Mouse (Mus musculus) limb, embryonic 14.5 days (tissue): Measurements from ENCODE around the gene E2f2. TPM values are rescaled to one million over a fixed set of nuclear protein-coding genes. Genes with fewer than 3 reads are reported as not detected.

Experiments used
- ATAC-seq: fragments of 200-750 bp; cut with Nextera tagmentation; 2 replicates; pipeline ENCODE4 v1.8.0; 2017; ENCODE audit warnings: low read depth, moderate number of reproducible peaks, moderate TSS enrichment; ENCODE audit not compliant: low FRiP score
- DNase-seq: peaks from one replicate; pipeline ENCODE4 v3.0.0-alpha.2; 2015; ENCODE audit warnings: low spot score
- H3K27ac ChIP-seq: fragments of 300-500 bp; sonication (generic); replicated peaks from 2 replicates; pipeline ENCODE4 v1.5.1; 2014; ENCODE audit warnings: low read depth, mild to moderate bottlenecking, low read length, moderate library complexity, mixed read lengths
- H3K27me3 ChIP-seq: fragments of 300-500 bp; sonication (generic); 2 replicates; pipeline ENCODE4 v1.6.1; 2014; ENCODE audit warnings: low read length, mixed read lengths; ENCODE audit not compliant: control insufficient read depth, insufficient read depth
- H3K36me3 ChIP-seq: fragments of 300-500 bp; sonication (generic); 2 replicates; pipeline ENCODE4 v1.6.1; 2014; ENCODE audit warnings: mild to moderate bottlenecking, low read length, moderate library complexity, mixed read lengths; ENCODE audit not compliant: control insufficient read depth, insufficient read depth
- H3K4me1 ChIP-seq: fragments of 300-500 bp; sonication (generic); 2 replicates; pipeline ENCODE4 v1.6.1; 2014; ENCODE audit warnings: antibody characterized with exemption, low read length, mixed read lengths; ENCODE audit not compliant: control insufficient read depth, insufficient read depth
- H3K4me2 ChIP-seq: fragments of 300-500 bp; sonication (generic); replicated peaks from 2 replicates; pipeline ENCODE4 v1.6.1; 2014; ENCODE audit warnings: low read depth, mild to moderate bottlenecking, low read length, moderate library complexity; ENCODE audit not compliant: severe bottlenecking
- H3K4me3 ChIP-seq: fragments of 300-500 bp; sonication (generic); replicated peaks from 2 replicates; pipeline ENCODE4 v1.5.1; 2014; ENCODE audit warnings: low read length
- H3K9ac ChIP-seq: fragments of 300-500 bp; sonication (generic); 2 replicates; pipeline ENCODE4 v1.6.1; 2014; ENCODE audit warnings: mild to moderate bottlenecking, low read depth, low read length, moderate library complexity; ENCODE audit not compliant: severe bottlenecking
- H3K9me3 ChIP-seq: fragments of 300-500 bp; sonication (generic); 2 replicates; pipeline ENCODE4 v1.6.1; 2016; ENCODE audit warnings: low read length; ENCODE audit not compliant: control insufficient read depth
- POLR2A ChIP-seq: fragments of 200-500 bp; IDR thresholded peaks from 2 replicates; pipeline ENCODE4 v1.8.0; 2012; ENCODE audit warnings: inconsistent platforms, mild to moderate bottlenecking, moderate library complexity, borderline replicate concordance; ENCODE audit not compliant: insufficient read depth, insufficient read length; ENCODE audit errors: extremely low read depth
- WGBS: fragments of 180-500 bp; shearing (Covaris S2); extraction: QIAGEN DNeasy Blood & Tissue Kit; methylation state at CpG from one replicate; pipeline ENCODE4 v1.1.7; 2014; 5-methylcytosine and 5-hydroxymethylcytosine counted together
- polyA plus RNA-seq, 2 experiments: library from polyadenylated mRNA; depleted of rRNA in 1 of 2; stranded (reverse) in 1 of 2; unstranded in 1 of 2; fragments of >200 nt; fragmentation: Nextera tagmentation in 1 of 2; extraction: Ambion mirVana in 1 of 2; gene quantifications; 2 replicates each; pipeline versions ENCODE4 v1.2.1 to v1.2.3; 2012 to 2014

The E2f2 gene
- polyA plus RNA-seq, 2 experiments = 6.8 to 8.9 TPM

- peaks cover 18% of the 10 kb centered on the region for H3K4me1 ChIP-seq
- no peak for DNase-seq
- H3K4me2 ChIP-seq = no peak overlapping the region
- no peak overlapping the region for H3K9ac ChIP-seq
- peaks cover 13% of the 10 kb centered on the region for H3K36me3 ChIP-seq
- no peak overlapping the region for H3K4me3 ChIP-seq
- no peak overlapping the region for H3K27ac ChIP-seq
- ATAC-seq = no peak
- no peak for TF ChIP-seq POLR2A
- H3K9me3 ChIP-seq = no peaks in the 10 kb centered on the region
- H3K27me3 ChIP-seq = no peaks in the 10 kb centered on the region
- WGBS = 61% methylated on average over 4 of the region's 5 CpGs
Measured at GRCm38 (mm10) chr4:136224240-136224559, 52.0 kb downstream of the E2f2 start.

- Histone ChIP-seq H3K27me3 (no peaks in the 10 kb centered on the region), H3K4me1 (peaks cover 12% of the 10 kb centered on the region; the same call in 1 of the 2 replicates), H3K27ac (no peak overlapping the region), H3K4me2 (no peak overlapping the region), H3K36me3 (peaks cover 17% of the 10 kb centered on the region), H3K4me3 (no peak overlapping the region), H3K9me3 (no peaks in the 10 kb centered on the region), H3K9ac (no peak overlapping the region)
- DNase-seq = no peak
- 82% methylated on average over 23 of the region's 23 CpGs for WGBS
- ATAC-seq = no peak
- TF ChIP-seq POLR2A = no peak
Measured at GRCm38 (mm10) chr4:136224677-136225460, 52.7 kb downstream of the E2f2 start.

- DNase-seq (no peak), ATAC-seq (no peak)
- no peaks in the 10 kb centered on the region for H3K27me3 ChIP-seq
- H3K4me2 ChIP-seq = no peak overlapping the region
- no peak for TF ChIP-seq POLR2A
- H3K4me1 ChIP-seq = peaks cover 3% of the 10 kb centered on the region; the same call in 1 of the 2 replicates
- H3K9me3 ChIP-seq = no peaks in the 10 kb centered on the region
- H3K9ac ChIP-seq = no peak overlapping the region
- H3K36me3 ChIP-seq = peaks cover 17% of the 10 kb centered on the region
- H3K27ac ChIP-seq = no peak overlapping the region
- 69% methylated on average over 7 of the region's 7 CpGs for WGBS
- no peak overlapping the region for H3K4me3 ChIP-seq
Measured at GRCm38 (mm10) chr4:136227408-136227807, 55.2 kb downstream of the E2f2 start.

GRCm38 (mm10) chr4:136228640-136229039 is 56.4 kb downstream of the E2f2 start:
- Histone ChIP-seq H3K27me3 (no peaks in the 10 kb centered on the region), H3K27ac (no peak overlapping the region), H3K4me1 (peaks cover 3% of the 10 kb centered on the region; the same call in 1 of the 2 replicates), H3K4me2 (no peak overlapping the region), H3K4me3 (no peak overlapping the region), H3K9ac (no peak overlapping the region), H3K9me3 (no peaks in the 10 kb centered on the region), H3K36me3 (peaks cover 22% of the 10 kb centered on the region)
- 76% methylated on average over 5 of the region's 5 CpGs for WGBS
- ATAC-seq (no peak), DNase-seq (no peak)
- TF ChIP-seq POLR2A = no peak

GRCm38 (mm10) chr4:136238669-136239068 is 66.5 kb downstream of the E2f2 start:
- H3K9me3 ChIP-seq = no peaks in the 10 kb centered on the region
- no peak overlapping the region for H3K4me2 ChIP-seq
- no peak for TF ChIP-seq POLR2A
- peaks cover 79% of the 10 kb centered on the region for H3K36me3 ChIP-seq
- no peak overlapping the region for H3K4me3 ChIP-seq
- 17% methylated on average over 13 of the region's 13 CpGs for WGBS
- H3K4me1 ChIP-seq = no peaks in the 10 kb centered on the region
- H3K27me3 ChIP-seq = peaks cover 17% of the 10 kb centered on the region
- ATAC-seq (no peak), DNase-seq (no peak)
- no peak overlapping the region for H3K27ac ChIP-seq
- H3K9ac ChIP-seq = no peak overlapping the region
